Mouse (Mus musculus): ENCODE data around the gene Kdm2b. TPM values are rescaled to one million over a fixed set of nuclear protein-coding genes. Genes with fewer than 3 reads are reported as not detected.
A peak's percentile ranks its signal among the peaks of the same experiment; 100 is the strongest.

Gene Kdm2b
- total RNA-seq, 2 experiments from 2014 or later, result 23.1 to 23.3 TPM

- intact Hi-C loops (cut with DNase I), result no loop called here
- no peak for DNase-seq
Measured at GRCm38 (mm10) chr5:122876671-122877070, 113.0 kb downstream of the Kdm2b start.

- intact Hi-C loops (cut with DNase I), result no loop called here
Measured at GRCm38 (mm10) chr5:122874359-122874758, 115.3 kb downstream of the Kdm2b start.

GRCm38 (mm10) chr5:122873573-122873972 lies 116.0 kb downstream of the Kdm2b start:
- no peak for DNase-seq
- intact Hi-C loops (cut with DNase I), result no loop called here

More at GRCm38 (mm10) chr5:122874359-122874758, 115.3 kb downstream of the Kdm2b start:
- no peak for DNase-seq

- intact Hi-C loops (cut with DNase I), result no loop called here
- no peak for DNase-seq
Measured at GRCm38 (mm10) chr5:122872626-122873025, 117.0 kb downstream of the Kdm2b start.

- intact Hi-C loops (cut with DNase I), result no loop called here
- no peak for DNase-seq
Measured at GRCm38 (mm10) chr5:122863053-122863452, 126.6 kb downstream of the Kdm2b start.

GRCm38 (mm10) chr5:122855858-122856257 lies 133.8 kb downstream of the Kdm2b start:
- intact Hi-C loops (cut with DNase I), result no loop called here
- no peak for DNase-seq

GRCm38 (mm10) chr5:122852611-122853010 lies 137.0 kb downstream of the Kdm2b start:
- DNase-seq, result no peak
- intact Hi-C loops (cut with DNase I), result no loop called here

- intact Hi-C loops (cut with DNase I), result loop anchor here (2.0 kb wide), 1 partner anchor 30 kb away; the partner anchor contains the start of gene Anapc5
- no peak for DNase-seq
Measured at GRCm38 (mm10) chr5:122850319-122851002, 139.2 kb downstream of the Kdm2b start.

- DNase-seq, result peak; percentile 97 to 98
- intact Hi-C loops (cut with DNase I), result loop anchor here (2.0 kb wide), 1 partner anchor 29 kb away; the partner anchor contains the start of gene Anapc5
Measured at GRCm38 (mm10) chr5:122849521-122850318, 139.9 kb downstream of the Kdm2b start, which contains the start of gene Rnf34. Gene Rnf34 (plus strand): TSS chr5:122850048.

- intact Hi-C loops (cut with DNase I), result no loop called here
- DNase-seq, result no peak
Measured at GRCm38 (mm10) chr5:122843799-122844198, 145.8 kb downstream of the Kdm2b start.

- intact Hi-C loops (cut with DNase I), result no loop called here
- no peak for DNase-seq
Measured at GRCm38 (mm10) chr5:122841126-122841525, 148.5 kb downstream of the Kdm2b start.

- intact Hi-C loops (cut with DNase I), result no loop called here
- DNase-seq, result no peak
Measured at GRCm38 (mm10) chr5:122832996-122833395, 156.6 kb downstream of the Kdm2b start.

- intact Hi-C loops (cut with DNase I), result no loop called here
Measured at GRCm38 (mm10) chr5:122832536-122832935, 157.1 kb downstream of the Kdm2b start.

GRCm38 (mm10) chr5:122825099-122825498 lies 164.5 kb downstream of the Kdm2b start:
- DNase-seq, result no peak
- intact Hi-C loops (cut with DNase I), result no loop called here

More at GRCm38 (mm10) chr5:122832536-122832935, 157.1 kb downstream of the Kdm2b start:
- DNase-seq, result no peak

- DNase-seq, result no peak
- intact Hi-C loops (cut with DNase I), result no loop called here
Measured at GRCm38 (mm10) chr5:122824450-122824849, 165.2 kb downstream of the Kdm2b start.

- intact Hi-C loops (cut with DNase I), result no loop called here
- no peak for DNase-seq
Measured at GRCm38 (mm10) chr5:122823976-122824375, 165.6 kb downstream of the Kdm2b start.

- intact Hi-C loops (cut with DNase I), result no loop called here
- no peak for DNase-seq
Measured at GRCm38 (mm10) chr5:122822441-122822840, 167.2 kb downstream of the Kdm2b start.

GRCm38 (mm10) chr5:122821524-122821885 lies 168.1 kb downstream of the Kdm2b start:
- intact Hi-C loops (cut with DNase I), result loop anchor here (2.0 kb wide), 1 partner anchor 29 kb away; the partner anchor contains the start of gene Rnf34
- no peak for DNase-seq

GRCm38 (mm10) chr5:122820777-122821523 lies 168.7 kb downstream of the Kdm2b start, which contains the start of gene Anapc5:
Gene Anapc5 (minus strand): TSS chr5:122821339.
- DNase-seq, result peak; percentile 95 to 96
- intact Hi-C loops (cut with DNase I), result loop anchor here (2.0 kb wide), 1 partner anchor 30 kb away; the partner anchor contains the start of gene Rnf34

Data from heart, postnatal 10 days (tissue).